Mouse (Mus musculus): ENCODE results near the gene Mlxipl.

Gene Mlxipl

GRCm38 (mm10) chr5:135145955-135146354 lies 56.3 kb downstream of the Mlxipl start:
- DNase-seq (ENCODE audit: low spot score in 2 of 2), result no peak

- no peak for DNase-seq (ENCODE audit: low spot score in 2 of 2)
Observed at GRCm38 (mm10) chr5:135148715-135149052, 59.0 kb downstream of the Mlxipl start.

- DNase-seq (ENCODE audit: low spot score in 2 of 2), result peak; percentile 98 to 99
Observed at GRCm38 (mm10) chr5:135149053-135149819, 59.5 kb downstream of the Mlxipl start, which contains the start of gene Tbl2. Gene Tbl2 (plus strand): TSS chr5:135149657.

GRCm38 (mm10) chr5:135149820-135150178 lies 60.1 kb downstream of the Mlxipl start:
- no peak for DNase-seq (ENCODE audit: low spot score in 2 of 2)

GRCm38 (mm10) chr5:135156496-135156895 lies 66.8 kb downstream of the Mlxipl start:
- no peak for DNase-seq (ENCODE audit: low spot score in 2 of 2)

- DNase-seq (ENCODE audit: low spot score in 2 of 2), result peak; percentile 16 to 68
Observed at GRCm38 (mm10) chr5:135161221-135161620, 71.5 kb downstream of the Mlxipl start.

GRCm38 (mm10) chr5:135161650-135162049 lies 72.0 kb downstream of the Mlxipl start:
- no peak for DNase-seq (ENCODE audit: low spot score in 2 of 2)

GRCm38 (mm10) chr5:135162361-135162760 lies 72.7 kb downstream of the Mlxipl start:
- DNase-seq (ENCODE audit: low spot score in 2 of 2), result no peak

GRCm38 (mm10) chr5:135162821-135163220 lies 73.1 kb downstream of the Mlxipl start:
- no peak for DNase-seq (ENCODE audit: low spot score in 2 of 2)

GRCm38 (mm10) chr5:135166909-135167308 lies 77.2 kb downstream of the Mlxipl start:
- no peak for DNase-seq (ENCODE audit: low spot score in 2 of 2)

GRCm38 (mm10) chr5:135167469-135167868 lies 77.8 kb downstream of the Mlxipl start:
- DNase-seq (ENCODE audit: low spot score in 2 of 2), result no peak

GRCm38 (mm10) chr5:135168063-135169062 lies 78.7 kb downstream of the Mlxipl start, which contains the start of gene Bcl7b:
Gene Bcl7b (plus strand): TSS chr5:135168283.
- peak; percentile 94 to 98 for DNase-seq (ENCODE audit: low spot score in 2 of 2)

- DNase-seq (ENCODE audit: low spot score in 2 of 2), result no peak
Observed at GRCm38 (mm10) chr5:135169479-135169878, 79.8 kb downstream of the Mlxipl start.

GRCm38 (mm10) chr5:135171688-135172220 lies 82.1 kb downstream of the Mlxipl start:
- DNase-seq (ENCODE audit: low spot score in 2 of 2), result no peak

- no peak for DNase-seq (ENCODE audit: low spot score in 2 of 2)
Observed at GRCm38 (mm10) chr5:135172986-135173385, 83.3 kb downstream of the Mlxipl start.

GRCm38 (mm10) chr5:135175086-135175485 lies 85.4 kb downstream of the Mlxipl start:
- DNase-seq (ENCODE audit: low spot score in 2 of 2), result no peak

- DNase-seq (ENCODE audit: low spot score in 2 of 2), result no peak
Observed at GRCm38 (mm10) chr5:135178523-135178922, 88.8 kb downstream of the Mlxipl start.

GRCm38 (mm10) chr5:135178996-135179395 lies 89.3 kb downstream of the Mlxipl start:
- no peak for DNase-seq (ENCODE audit: low spot score in 2 of 2)

GRCm38 (mm10) chr5:135179616-135180015 lies 89.9 kb downstream of the Mlxipl start:
- no peak for DNase-seq (ENCODE audit: low spot score in 2 of 2)

GRCm38 (mm10) chr5:135180796-135181195 lies 91.1 kb downstream of the Mlxipl start:
- no peak for DNase-seq (ENCODE audit: low spot score in 2 of 2)

GRCm38 (mm10) chr5:135181776-135182175 lies 92.1 kb downstream of the Mlxipl start:
- DNase-seq (ENCODE audit: low spot score in 2 of 2), result no peak

Data from urinary bladder, postnatal 36 days (tissue).